Mouse (Mus musculus) limb, embryonic 10.5 days (tissue): ENCODE measurements around the gene Tesmin. TPM values are rescaled to one million over a fixed set of nuclear protein-coding genes. Genes with fewer than 3 reads are reported as not detected.

Experiments used
- polyA plus RNA-seq: library from polyadenylated mRNA; unstranded; fragments of >200 nt; fragmentation: Nextera tagmentation; extraction: Ambion mirVana; gene quantifications from 2 replicates; pipeline ENCODE4 v1.2.1, GENCODE M21; 2016

Tesmin gene
- polyA plus RNA-seq, 1 experiment from 2014 or later = 0.20 TPM

Other genes starting within 250 kb of the Tesmin start
- gene Mrpl21, start 106.0 kb upstream of the Tesmin start, polyA plus RNA-seq = 153 and 161 TPM in 2 replicates
- 12.6 and 15.1 TPM in 2 replicates for gene Ighmbp2, start 105.8 kb upstream of the Tesmin start, polyA plus RNA-seq
- 2.7 and 8.2 TPM in 2 replicates for gene Cpt1a, start 66.5 kb upstream of the Tesmin start, polyA plus RNA-seq
- gene Gal, start 25.7 kb downstream of the Tesmin start, polyA plus RNA-seq = 1.6 TPM in 2 replicates
- 68.5 and 82.4 TPM in 2 replicates for gene Ppp6r3, start 186.9 kb downstream of the Tesmin start, polyA plus RNA-seq